Mouse (Mus musculus): ENCODE data around the gene Mcidas. TPM values are rescaled to one million over a fixed set of nuclear protein-coding genes. Genes with fewer than 3 reads are reported as not detected.
A peak's percentile ranks its signal among the peaks of the same experiment; 100 is the strongest.

Gene Mcidas
- not detected in 2 replicates for total RNA-seq (2015; ENCODE audit: low replicate concordance)
- total RNA-seq (2017; ENCODE audit: low replicate concordance) = not detected in 2 replicates

GRCm38 (mm10) chr13:112993531-112994152 is at the start of gene Mcidas:
Gene Mcidas, plus strand, starts transcription at chr13:112993845.
- no peak for ATAC-seq (replicated peaks; ENCODE audit: low FRiP score, poor library complexity, severe bottlenecking)

GRCm38 (mm10) chr13:112945312-112945711 is 48.3 kb upstream of the Mcidas start:
- no peak for ATAC-seq (replicated peaks; ENCODE audit: low FRiP score, poor library complexity, severe bottlenecking)

GRCm38 (mm10) chr13:112945900-112946299 is 47.7 kb upstream of the Mcidas start:
- no peak for ATAC-seq (replicated peaks; ENCODE audit: low FRiP score, poor library complexity, severe bottlenecking)

GRCm38 (mm10) chr13:112954067-112954466 is 39.6 kb upstream of the Mcidas start:
- no peak for ATAC-seq (replicated peaks; ENCODE audit: low FRiP score, poor library complexity, severe bottlenecking)

GRCm38 (mm10) chr13:112963081-112963480 is 30.6 kb upstream of the Mcidas start:
- no peak for ATAC-seq (replicated peaks; ENCODE audit: low FRiP score, poor library complexity, severe bottlenecking)

- ATAC-seq (replicated peaks; ENCODE audit: low FRiP score, poor library complexity, severe bottlenecking) = no peak
Measured at GRCm38 (mm10) chr13:112964421-112964820, 29.2 kb upstream of the Mcidas start.

- ATAC-seq (replicated peaks; ENCODE audit: low FRiP score, poor library complexity, severe bottlenecking) = no peak
Measured at GRCm38 (mm10) chr13:112967267-112967666, 26.4 kb upstream of the Mcidas start.

GRCm38 (mm10) chr13:112976720-112977119 is 16.9 kb upstream of the Mcidas start:
- ATAC-seq (replicated peaks; ENCODE audit: low FRiP score, poor library complexity, severe bottlenecking) = no peak

- no peak for ATAC-seq (replicated peaks; ENCODE audit: low FRiP score, poor library complexity, severe bottlenecking)
Measured at GRCm38 (mm10) chr13:112985605-112986450, 7.8 kb upstream of the Mcidas start.

- no peak for ATAC-seq (replicated peaks; ENCODE audit: low FRiP score, poor library complexity, severe bottlenecking)
Measured at GRCm38 (mm10) chr13:112986451-112986950, 7.1 kb upstream of the Mcidas start.

- ATAC-seq (replicated peaks; ENCODE audit: low FRiP score, poor library complexity, severe bottlenecking) = 0 out of 2 replicates have a peak, but pooled peaks have one; percentile 26
Measured at GRCm38 (mm10) chr13:112987532-112987943, 6.1 kb upstream of the Mcidas start, which contains the start of gene Ccno. Gene Ccno, plus strand, starts transcription at chr13:112987802.

GRCm38 (mm10) chr13:112987991-112988390 is 5.7 kb upstream of the Mcidas start:
- ATAC-seq (replicated peaks; ENCODE audit: low FRiP score, poor library complexity, severe bottlenecking) = no peak

- ATAC-seq (replicated peaks; ENCODE audit: low FRiP score, poor library complexity, severe bottlenecking) = no peak
Measured at GRCm38 (mm10) chr13:112988866-112989265, 4.8 kb upstream of the Mcidas start.

GRCm38 (mm10) chr13:112989541-112989940 is 4.1 kb upstream of the Mcidas start:
- ATAC-seq (replicated peaks; ENCODE audit: low FRiP score, poor library complexity, severe bottlenecking) = no peak

- ATAC-seq (replicated peaks; ENCODE audit: low FRiP score, poor library complexity, severe bottlenecking) = no peak
Measured at GRCm38 (mm10) chr13:112990346-112990745, 3.3 kb upstream of the Mcidas start.

- peak; percentile 75 for ATAC-seq (replicated peaks; ENCODE audit: low FRiP score, poor library complexity, severe bottlenecking)
Measured at GRCm38 (mm10) chr13:112994191-112994590, 546 bp downstream of the Mcidas start.

- ATAC-seq (replicated peaks; ENCODE audit: low FRiP score, poor library complexity, severe bottlenecking) = no peak
Measured at GRCm38 (mm10) chr13:112996407-112996806, 2.8 kb downstream of the Mcidas start.

- ATAC-seq (replicated peaks; ENCODE audit: low FRiP score, poor library complexity, severe bottlenecking) = no peak
Measured at GRCm38 (mm10) chr13:112997369-112997768, 3.7 kb downstream of the Mcidas start.

- no peak for ATAC-seq (replicated peaks; ENCODE audit: low FRiP score, poor library complexity, severe bottlenecking)
Measured at GRCm38 (mm10) chr13:112998427-112999201, 5.0 kb downstream of the Mcidas start.

- ATAC-seq (replicated peaks; ENCODE audit: low FRiP score, poor library complexity, severe bottlenecking) = no peak
Measured at GRCm38 (mm10) chr13:113000090-113000489, 6.4 kb downstream of the Mcidas start.

All from erythroblast, adult 5-6 weeks (primary cell).